Mouse (Mus musculus) embryonic fibroblast, embryonic 13.5 days (primary cell): ENCODE data around the gene Ccdc189.

Experiments used
- CTCF ChIP-seq: IDR thresholded peaks from 2 replicates; pipeline ENCODE4 v1.5.1; 2011; ENCODE audit warnings: mild to moderate bottlenecking, control low read depth, low read length, moderate library complexity, borderline replicate concordance; ENCODE audit not compliant: insufficient read depth
- POLR2A ChIP-seq: IDR thresholded peaks from 2 replicates; pipeline ENCODE4 v1.6.1; 2011; ENCODE audit warnings: low read depth, mild to moderate bottlenecking, control low read depth, low read length, moderate library complexity

DNA sequence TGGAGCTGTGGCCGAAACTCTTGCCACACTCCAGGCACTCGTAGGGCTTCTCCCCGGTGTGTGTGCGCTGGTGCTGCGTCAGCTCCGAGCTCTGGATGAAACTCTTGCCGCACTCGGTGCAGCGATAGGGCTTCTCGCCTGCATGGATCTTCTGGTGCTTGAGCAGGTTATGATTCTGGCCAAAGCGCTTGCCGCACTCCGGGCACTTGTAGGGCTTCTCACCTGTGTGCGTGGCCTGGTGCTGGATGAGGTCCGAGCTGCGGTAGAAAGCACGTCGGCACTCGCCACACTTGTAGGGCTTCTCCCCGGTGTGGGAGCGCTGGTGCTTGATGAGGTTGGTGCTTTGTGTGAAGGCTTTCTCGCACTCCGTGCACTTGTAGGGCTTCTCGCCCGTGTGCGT, 23.2 kb upstream of the Ccdc189 start:
- TF ChIP-seq POLR2A: no peak
- TF ChIP-seq CTCF: no peak
